Mouse (Mus musculus) MEL (cell line): ENCODE data around the gene Tjp1. TPM values are rescaled to one million over a fixed set of nuclear protein-coding genes. Genes with fewer than 3 reads are reported as not detected.

ENCODE experiments used
- DNase-seq: peaks from one replicate; pipeline ENCODE4 v3.0.0; 2011; ENCODE audit warnings: low read depth, low spot score
- H3K27ac ChIP-seq: 2 replicates; pipeline ENCODE4 v1.5.1; 2012; ENCODE audit warnings: low read depth, mild to moderate bottlenecking, control low read depth, low read length, moderate library complexity; ENCODE audit not compliant: control insufficient read depth
- H3K27me3 ChIP-seq, 2 experiments: fragments of 150-350 bp in 1 of 2; sonication (generic) in 1 of 2; 2 replicates each; pipeline ENCODE4 v1.6.1; 2012; ENCODE audit warnings: low read length in 2 of 2, mild to moderate bottlenecking in 2 of 2, improper control_type of control experiment in 1 of 2, moderate library complexity in 1 of 2; ENCODE audit not compliant: insufficient read depth in 2 of 2, control insufficient read depth in 1 of 2
- H3K36me3 ChIP-seq, 2 experiments: 2 replicates each; pipeline ENCODE4 v1.6.1; 2012 to 2014; ENCODE audit warnings: low read length in 2 of 2, improper control_type of control experiment in 1 of 2, inconsistent platforms in 1 of 2, mild to moderate bottlenecking in 1 of 2; ENCODE audit not compliant: insufficient read depth in 2 of 2, control insufficient read depth in 1 of 2
- H3K4me1 ChIP-seq, 2 experiments: fragments of 150-350 bp in 1 of 2; sonication (generic) in 1 of 2; 2 replicates each; pipeline ENCODE4 v1.6.1; 2012; ENCODE audit warnings: low read length in 2 of 2, improper control_type of control experiment in 1 of 2, mild to moderate bottlenecking in 1 of 2; ENCODE audit not compliant: insufficient read depth in 2 of 2, control insufficient read depth in 1 of 2
- H3K4me3 ChIP-seq, 2 experiments: fragments of 150-350 bp in 1 of 2; sonication (generic) in 1 of 2; 2 replicates each; pipeline ENCODE4 v1.5.1; 2012; ENCODE audit warnings: low read depth in 2 of 2, low read length in 2 of 2, mild to moderate bottlenecking in 2 of 2, moderate library complexity in 2 of 2, control low read depth in 1 of 2, improper control_type of control experiment in 1 of 2; ENCODE audit not compliant: control insufficient read depth in 1 of 2, insufficient read depth in 1 of 2
- H3K79me2 ChIP-seq: 2 replicates; pipeline ENCODE4 v1.6.1; 2012; ENCODE audit warnings: mild to moderate bottlenecking, low read length, moderate library complexity; ENCODE audit not compliant: control insufficient read depth, poor library complexity, insufficient read depth
- H3K9ac ChIP-seq: 2 replicates; pipeline ENCODE4 v1.6.1; 2012; ENCODE audit warnings: low read depth, mild to moderate bottlenecking, control low read depth, low read length, moderate library complexity; ENCODE audit not compliant: control insufficient read depth, poor library complexity, severe bottlenecking
- H3K9me3 ChIP-seq: fragments of 150-350 bp; sonication (generic); replicated peaks from 2 replicates; pipeline ENCODE4 v1.6.1; 2012; ENCODE audit warnings: mild to moderate bottlenecking, low read length, improper control_type of control experiment, moderate library complexity; ENCODE audit not compliant: insufficient read depth
- CTCF ChIP-seq, 3 experiments: IDR thresholded peaks in 2 of 3; conservative IDR thresholded peaks in 1 of 3; 2 replicates each; pipeline ENCODE4 v1.5.1; 2011 to 2012; ENCODE audit warnings: low read length in 3 of 3, low read depth in 2 of 3, mild to moderate bottlenecking in 2 of 3, improper control_type of control experiment in 1 of 3, inconsistent platforms in 1 of 3, mixed read lengths in 1 of 3, moderate library complexity in 1 of 3; ENCODE audit not compliant: control insufficient read depth in 1 of 3, insufficient read depth in 1 of 3, poor library complexity in 1 of 3, severe bottlenecking in 1 of 3
- GABPA ChIP-seq: IDR thresholded peaks from 2 replicates; pipeline ENCODE4 v1.6.1; 2012; ENCODE audit warnings: low read depth, mild to moderate bottlenecking, inconsistent platforms, low read length, improper control_type of control experiment, moderate library complexity
- GATA1 ChIP-seq: IDR thresholded peaks from 2 replicates; pipeline ENCODE4 v1.6.1; 2011; ENCODE audit warnings: low read depth, low read length, improper control_type of control experiment
- MAX ChIP-seq: IDR thresholded peaks from 2 replicates; pipeline ENCODE4 v1.6.1; 2011; ENCODE audit warnings: low read length, improper control_type of control experiment
- MYB ChIP-seq: IDR thresholded peaks from 2 replicates; pipeline ENCODE4 v1.6.1; 2011; ENCODE audit warnings: mild to moderate bottlenecking, low read depth, low read length, improper control_type of control experiment
- MYC ChIP-seq: IDR thresholded peaks from 2 replicates; pipeline ENCODE4 v1.6.1; 2011; ENCODE audit warnings: low read depth, mild to moderate bottlenecking, low read length, improper control_type of control experiment, moderate library complexity
- RCOR1 ChIP-seq: IDR thresholded peaks from 2 replicates; pipeline ENCODE4 v1.6.1; 2012; ENCODE audit warnings: low read depth, mild to moderate bottlenecking, inconsistent platforms, low read length, improper control_type of control experiment
- UBTF ChIP-seq: IDR thresholded peaks from 2 replicates; pipeline ENCODE4 v1.6.1; 2012; ENCODE audit warnings: low read depth, mild to moderate bottlenecking, inconsistent platforms, low read length, improper control_type of control experiment, moderate library complexity, borderline replicate concordance; ENCODE audit not compliant: insufficient read depth
- USF2 ChIP-seq, 2 experiments: IDR thresholded peaks; 2 replicates each; pipeline ENCODE4 v1.6.1; 2011 to 2012; ENCODE audit warnings: improper control_type of control experiment in 2 of 2, low read length in 2 of 2, borderline replicate concordance in 1 of 2, inconsistent platforms in 1 of 2, low read depth in 1 of 2, mild to moderate bottlenecking in 1 of 2; ENCODE audit not compliant: insufficient read depth in 1 of 2
- ZC3H11A ChIP-seq: IDR thresholded peaks from 2 replicates; pipeline ENCODE4 v1.6.1; 2012; ENCODE audit warnings: low read depth, mild to moderate bottlenecking, inconsistent platforms, low read length, improper control_type of control experiment
- ZKSCAN1 ChIP-seq: IDR thresholded peaks from 2 replicates; pipeline ENCODE4 v1.6.1; 2012; ENCODE audit warnings: low read depth, mild to moderate bottlenecking, inconsistent platforms, low read length, improper control_type of control experiment, moderate library complexity
- ZNF384 ChIP-seq: IDR thresholded peaks from 2 replicates; pipeline ENCODE4 v1.6.1; 2012; ENCODE audit warnings: low read depth, mild to moderate bottlenecking, inconsistent platforms, low read length, improper control_type of control experiment
- polyA plus RNA-seq, 2 experiments: library from polyadenylated mRNA; stranded (reverse) in 1 of 2; unstranded in 1 of 2; fragments of >175 nt in 1 of 2; fragments of >200 nt in 1 of 2; gene quantifications; 2 replicates each; pipeline versions ENCODE4 v1.2.1 to v1.2.4; 2012; ENCODE audit warnings: low replicate concordance in 2 of 2, low read depth in 1 of 2; ENCODE audit not compliant: insufficient read length in 2 of 2, insufficient read depth in 1 of 2, missing spikeins in 1 of 2
- total RNA-seq: library from RNA; depleted of rRNA; stranded (reverse); fragments of 300-350 nt; gene quantifications from 2 replicates; pipeline ENCODE4 v1.2.3, GENCODE M21; 2012

Gene Tjp1
- total and polyA plus RNA-seq, 3 experiments: 0.01 TPM; not detected in 2

- H3K27ac ChIP-seq: no peak overlapping the region
- no peaks in the 10 kb centered on the region for H3K79me2 ChIP-seq
- H3K36me3 ChIP-seq: no peaks in the 10 kb centered on the region
- no peak for DNase-seq
- TF ChIP-seq UBTF (no peak), ZKSCAN1 (no peak), MYB (no peak)
- H3K9me3 ChIP-seq: no peaks in the 10 kb centered on the region
- H3K4me1 ChIP-seq: no peaks in the 10 kb centered on the region
- no peaks in the 10 kb centered on the region for H3K27me3 ChIP-seq
- no peak overlapping the region for H3K4me3 ChIP-seq
- H3K9ac ChIP-seq: no peak overlapping the region
Observed at GRCm38 (mm10) chr7:65401622-65402021, 126.0 kb downstream of the Tjp1 start.

- Histone ChIP-seq H3K4me3 (no peak overlapping the region), H3K36me3 (no peaks in the 10 kb centered on the region), H3K4me1 (no peaks in the 10 kb centered on the region), H3K27ac (no peak overlapping the region), H3K9me3 (no peaks in the 10 kb centered on the region), H3K27me3 (no peaks in the 10 kb centered on the region; a peak in 1 of 4 replicates), H3K79me2 (no peaks in the 10 kb centered on the region), H3K9ac (no peak overlapping the region)
- TF ChIP-seq ZNF384: no peak
- no peak for TF ChIP-seq RCOR1
- TF ChIP-seq ZC3H11A: no peak
- no peak for DNase-seq
Observed at GRCm38 (mm10) chr7:65395891-65396290, 131.7 kb downstream of the Tjp1 start.

GRCm38 (mm10) chr7:65395166-65395565, 132.4 kb downstream of the Tjp1 start:
- Histone ChIP-seq H3K9ac (no peak overlapping the region), H3K4me3 (no peak overlapping the region), H3K27ac (no peak overlapping the region), H3K9me3 (no peaks in the 10 kb centered on the region), H3K79me2 (no peaks in the 10 kb centered on the region), H3K4me1 (no peaks in the 10 kb centered on the region), H3K36me3 (no peaks in the 10 kb centered on the region), H3K27me3 (no peaks in the 10 kb centered on the region; a peak in 1 of 4 replicates)
- DNase-seq: no peak
- no peak for TF ChIP-seq MYC

- H3K27ac ChIP-seq: no peak overlapping the region
- no peaks in the 10 kb centered on the region; a peak in 1 of 4 replicates for H3K27me3 ChIP-seq
- no peaks in the 10 kb centered on the region for H3K4me1 ChIP-seq
- no peaks in the 10 kb centered on the region for H3K36me3 ChIP-seq
- no peaks in the 10 kb centered on the region for H3K9me3 ChIP-seq
- no peak overlapping the region for H3K9ac ChIP-seq
- H3K79me2 ChIP-seq: no peaks in the 10 kb centered on the region
- DNase-seq: no peak
- TF ChIP-seq MYB: no peak
- TF ChIP-seq GABPA: no peak
- TF ChIP-seq CTCF (IDR thresholded peaks at IDR 0.05 in 2 of 3, conservative IDR thresholded peaks at IDR 0.05 in 1 of 3; ENCODE audit: control insufficient read depth in 1 of 3, insufficient read depth in 1 of 3, low read depth in 2 of 3, low read length in 3 of 3, poor library complexity in 1 of 3, severe bottlenecking in 1 of 3): no peak
- no peak for TF ChIP-seq MAX
- no peak for TF ChIP-seq GATA1
- no peak for TF ChIP-seq MYC
- no peak for TF ChIP-seq USF2 (IDR thresholded peaks at IDR 0.05; ENCODE audit: borderline replicate concordance in 1 of 2, insufficient read depth in 1 of 2, low read depth in 1 of 2, low read length in 2 of 2)
- TF ChIP-seq ZKSCAN1: no peak
- H3K4me3 ChIP-seq: no peak overlapping the region
Observed at GRCm38 (mm10) chr7:65394672-65395071, 132.9 kb downstream of the Tjp1 start.
